Mouse (Mus musculus) cerebellum, postnatal 14 days (tissue): Measurements from ENCODE around the gene Atp5g2.
A peak's percentile ranks its signal among the peaks of the same experiment; 100 is the strongest.

Source experiments
- DNase-seq, 2 experiments: peaks; one replicate each; pipeline ENCODE4 v3.0.0; 2021; ENCODE audit warnings: mixed read lengths in 2 of 2

The Atp5g2 gene

GRCm38 (mm10) chr15:102672215-102673071, at the start of gene Atp5g2:
Gene Atp5g2, minus strand, starts transcription at chr15:102672352.
- DNase-seq = peak; percentile 63 to 66

DNA sequence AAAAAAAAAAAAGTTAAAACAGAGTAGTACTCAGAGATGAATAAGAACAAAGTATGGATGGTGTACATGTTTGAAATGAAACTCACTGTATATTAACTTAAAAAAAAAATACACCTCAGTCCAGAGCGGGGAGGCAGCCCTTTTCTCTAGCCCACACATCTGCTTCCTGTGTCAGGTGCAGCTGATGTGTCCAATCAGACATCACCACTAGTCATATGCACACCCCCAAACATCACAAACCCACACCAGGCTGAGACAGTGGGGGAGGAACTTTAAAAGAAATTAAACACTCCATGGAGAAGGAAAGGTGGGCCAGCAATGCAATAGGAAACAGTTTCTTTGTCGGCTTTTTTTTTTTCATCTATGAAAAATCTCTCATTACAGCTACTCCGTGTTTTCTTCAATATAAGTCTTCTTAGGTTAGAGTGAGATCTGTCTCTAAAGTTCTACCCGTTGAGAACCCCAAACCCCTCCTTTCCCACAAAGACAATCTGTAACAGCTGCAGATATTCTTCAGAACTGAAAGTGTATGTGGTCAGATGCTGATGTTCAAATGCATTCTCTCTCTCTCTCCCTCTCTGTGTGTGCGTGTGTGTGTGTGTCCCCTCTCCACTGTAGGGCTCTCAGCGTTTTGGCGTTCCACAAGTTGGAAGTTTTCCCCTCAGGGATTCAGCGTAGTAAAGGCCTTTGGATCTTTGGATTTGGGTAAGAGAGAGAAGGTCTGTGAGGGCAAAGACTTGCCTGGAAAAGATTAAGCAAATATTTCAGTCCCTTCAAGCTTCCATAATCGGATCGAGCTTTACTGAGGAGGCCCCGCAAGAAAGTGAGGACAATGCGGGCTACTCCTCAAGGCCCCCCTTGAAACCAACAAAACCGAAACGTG, 49.1 kb upstream of the Atp5g2 start:
- no peak for DNase-seq

DNA sequence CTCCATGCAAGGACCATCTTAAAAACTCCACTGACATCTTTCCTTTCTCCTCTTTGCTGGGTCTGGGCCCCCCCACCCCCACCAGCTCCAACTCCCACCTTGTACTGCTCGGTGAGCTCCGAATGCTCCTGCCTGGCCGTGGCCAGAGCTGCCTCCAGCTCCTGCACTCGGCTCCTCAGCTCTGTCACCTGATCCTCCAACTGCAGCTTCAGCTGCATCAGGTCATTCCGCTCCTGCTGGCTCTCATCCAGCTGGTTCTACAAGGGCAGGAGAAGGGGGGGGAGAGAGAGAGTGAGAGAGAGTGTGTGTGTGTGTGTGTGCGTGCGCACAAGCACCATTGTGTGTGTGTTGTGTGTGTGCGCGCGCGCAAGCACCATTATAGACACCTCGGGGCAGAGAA, 44.0 kb upstream of the Atp5g2 start:
- no peak for DNase-seq

DNA sequence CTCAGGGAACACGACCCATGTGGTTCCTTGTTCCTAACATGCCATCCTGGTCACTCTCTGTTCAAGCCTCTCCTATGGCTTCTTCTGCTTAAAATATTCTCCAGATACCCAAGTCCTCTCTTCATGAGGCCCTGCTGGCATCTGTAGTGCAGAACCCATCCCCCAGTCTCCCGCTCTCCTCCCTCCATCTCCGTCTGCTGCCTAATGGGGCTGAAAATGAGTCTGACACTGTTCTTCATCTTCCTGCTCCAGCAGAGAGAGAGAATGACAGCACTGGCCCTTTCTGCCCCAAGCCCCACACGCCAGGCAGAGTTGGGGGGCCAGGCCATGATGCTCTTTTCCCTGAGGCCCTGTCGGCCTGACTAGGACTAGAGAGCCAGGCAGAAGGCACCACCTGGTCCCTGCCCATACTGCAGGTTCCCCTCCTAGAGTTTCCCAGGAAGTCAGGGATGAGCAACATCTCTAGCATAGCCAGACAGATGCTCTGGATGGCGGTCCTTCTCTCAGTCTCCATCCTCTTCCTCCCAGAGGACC, 35.7 kb upstream of the Atp5g2 start:
- DNase-seq = no peak

DNA sequence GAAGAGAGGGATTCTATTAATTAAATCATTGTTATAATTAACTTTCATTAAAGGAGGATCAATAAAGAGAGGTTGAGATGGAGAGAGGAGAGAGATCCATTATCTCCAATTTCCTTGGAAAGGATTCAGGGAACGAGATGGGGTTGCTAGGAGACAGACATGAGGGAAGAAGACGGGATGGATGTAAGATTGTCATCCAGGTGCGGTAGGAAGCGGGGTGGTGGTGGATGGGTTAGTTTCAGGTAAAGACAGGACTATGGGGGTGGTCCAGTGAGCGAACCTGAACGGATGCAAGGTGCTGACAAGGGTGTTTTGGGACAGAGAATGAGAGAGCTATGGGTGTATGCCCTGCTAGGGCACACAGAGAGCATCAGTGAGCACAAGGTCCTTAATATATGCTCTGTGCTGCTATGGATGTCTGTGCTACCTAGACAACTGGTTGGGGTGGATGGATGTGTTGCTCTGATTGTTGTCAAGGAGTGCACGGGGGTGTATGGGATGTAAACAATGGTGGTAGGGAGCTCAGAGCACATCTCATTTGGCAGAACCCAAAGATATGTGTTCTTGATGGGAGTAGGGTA, 33.9 kb upstream of the Atp5g2 start:
- DNase-seq = no peak

- DNase-seq = peak; percentile 29 to 34
Measured at GRCm38 (mm10) chr15:102705226-102705894, 33.2 kb upstream of the Atp5g2 start.

DNA sequence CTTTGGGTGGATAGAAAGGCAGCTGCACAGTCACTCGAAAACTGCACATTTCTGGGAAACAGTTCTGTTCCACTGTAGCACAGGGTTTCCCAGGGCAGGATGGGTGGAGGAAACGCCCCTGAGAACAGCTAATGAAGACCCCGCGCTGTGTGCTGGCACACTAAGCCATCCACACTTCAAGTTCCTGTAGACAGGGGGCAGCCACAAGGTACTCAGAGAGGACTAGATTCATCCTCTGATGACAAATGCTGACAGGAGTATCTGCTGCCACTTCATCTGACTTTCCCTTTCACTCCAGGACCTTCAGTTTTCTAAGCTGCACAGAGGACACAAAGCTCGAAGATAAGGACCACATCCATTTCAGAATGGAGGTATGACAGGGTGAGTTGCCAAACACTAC, 32.7 kb upstream of the Atp5g2 start:
- DNase-seq = peak in 1 of 2 experiments; percentile 41

- no peak for DNase-seq
Measured at GRCm38 (mm10) chr15:102702972-102703371, 30.8 kb upstream of the Atp5g2 start.

DNA sequence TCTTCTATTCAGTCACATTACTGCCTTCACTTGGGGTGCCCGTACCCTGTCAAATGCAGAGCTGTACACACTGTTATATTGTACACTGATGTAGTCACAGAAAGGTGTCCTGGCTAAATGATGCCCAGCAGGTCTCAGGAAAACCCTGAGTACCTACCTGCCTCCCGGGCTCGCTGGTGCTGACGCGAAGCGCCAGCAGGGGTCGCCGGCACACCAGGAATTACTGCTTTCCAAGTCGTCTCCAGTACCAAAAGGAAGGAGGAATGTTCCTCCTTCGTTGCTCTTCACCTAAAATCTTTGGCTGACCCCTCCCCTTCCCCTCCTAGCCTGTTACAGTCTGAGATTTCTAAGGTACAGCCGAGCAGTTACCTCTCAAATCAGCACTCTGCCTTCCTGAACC, 26.0 kb upstream of the Atp5g2 start:
- peak; percentile 95 for DNase-seq

- DNase-seq = no peak
Measured at GRCm38 (mm10) chr15:102696899-102697298, 24.7 kb upstream of the Atp5g2 start.

GRCm38 (mm10) chr15:102693600-102693999, 21.4 kb upstream of the Atp5g2 start:
- DNase-seq = peak; percentile 94 to 95

GRCm38 (mm10) chr15:102692991-102693411, 20.8 kb upstream of the Atp5g2 start:
- DNase-seq = peak; percentile 89

GRCm38 (mm10) chr15:102692321-102692804, 20.2 kb upstream of the Atp5g2 start:
- peak; percentile 55 to 56 for DNase-seq

DNA sequence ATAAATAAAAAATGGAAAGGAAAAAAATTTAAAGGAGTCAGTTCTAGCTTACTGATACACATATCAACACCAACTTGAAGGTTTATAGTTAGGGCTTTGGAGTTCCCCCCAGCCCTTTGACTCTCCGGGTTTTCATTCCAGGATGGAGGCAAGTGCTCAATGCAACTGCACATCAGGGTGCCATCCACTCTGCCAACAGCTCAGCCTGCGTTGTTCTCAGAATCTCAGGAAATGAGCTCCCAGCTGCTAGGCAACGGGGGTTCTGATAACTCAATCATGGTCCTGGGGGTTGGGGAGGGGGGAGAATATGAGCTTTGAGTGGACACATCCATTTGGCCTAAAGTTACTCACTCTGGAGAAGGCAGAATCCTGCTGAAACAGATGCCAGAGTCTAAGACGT, 13.6 kb upstream of the Atp5g2 start:
- DNase-seq = peak; percentile 36 to 55

GRCm38 (mm10) chr15:102683670-102684069, 11.5 kb upstream of the Atp5g2 start:
- DNase-seq = peak; percentile 41 to 55

DNA sequence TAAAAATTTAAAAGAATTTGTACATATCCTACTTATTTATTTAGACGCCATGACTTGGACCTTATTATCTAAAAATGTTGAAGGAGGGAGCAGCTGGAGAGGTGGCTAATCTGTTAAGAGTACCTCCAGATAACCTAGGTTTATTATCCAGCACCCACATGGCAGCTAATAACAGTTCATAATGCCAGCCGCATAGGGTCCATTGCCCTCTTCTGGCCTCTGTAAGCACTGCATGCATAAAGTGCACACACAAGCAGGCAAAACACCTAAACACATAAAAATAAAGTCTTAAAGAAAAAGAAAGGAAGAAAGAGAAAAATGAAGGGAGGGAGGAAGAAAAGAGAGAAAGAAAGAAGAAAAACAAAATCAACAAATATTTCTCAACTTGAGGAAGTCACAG, 4.2 kb upstream of the Atp5g2 start:
- DNase-seq = peak in 1 of 2 experiments; percentile 38

DNA sequence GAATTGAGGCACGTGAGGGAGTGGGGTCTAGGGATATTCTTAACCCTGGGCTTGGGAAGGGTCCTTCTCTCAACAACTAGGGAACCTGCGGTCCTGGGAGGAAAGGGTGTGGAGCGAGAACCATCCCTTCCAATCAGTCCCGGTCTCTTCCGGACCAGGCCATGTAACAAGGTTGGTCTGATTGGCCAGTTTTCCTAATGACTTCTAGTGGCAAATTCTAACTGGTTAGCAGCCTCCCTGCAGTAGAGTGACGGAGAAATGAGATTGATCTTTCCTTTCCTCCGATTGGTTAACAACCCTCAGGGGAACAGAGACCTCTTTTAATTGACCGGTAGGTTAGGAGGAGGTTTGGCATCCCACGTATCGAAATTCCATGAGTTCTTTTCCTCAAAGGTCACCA, 1.4 kb upstream of the Atp5g2 start:
- DNase-seq = peak; percentile 45 to 59

DNA sequence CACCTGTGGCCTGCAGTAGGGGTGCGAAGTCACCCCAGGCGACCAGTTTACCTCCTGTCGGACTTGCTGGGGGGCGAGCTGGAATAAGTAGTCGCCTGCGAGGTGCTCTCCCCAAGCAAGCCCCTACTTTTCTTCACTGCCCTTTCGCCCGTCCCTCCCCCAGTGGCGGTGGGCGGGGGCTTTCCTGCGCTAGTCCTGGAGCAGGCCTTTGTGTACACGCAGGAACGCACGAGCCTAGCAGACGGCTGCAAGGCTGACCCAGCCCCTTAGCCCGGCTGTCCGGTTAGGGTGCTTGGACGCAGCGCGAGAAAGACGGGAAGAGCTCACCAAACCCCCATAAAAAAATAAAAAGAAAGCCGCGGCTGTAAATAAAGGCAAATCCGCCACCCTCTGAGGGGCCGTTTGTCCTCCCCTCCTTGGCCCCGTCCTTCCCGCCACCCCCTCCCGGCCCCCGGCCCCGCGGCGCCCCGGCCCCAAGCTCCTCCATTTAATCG, 384 bp downstream of the Atp5g2 start:
- DNase-seq = peak; percentile 87 to 90

- DNase-seq = peak; percentile 100
Measured at GRCm38 (mm10) chr15:102670767-102671575, 1.2 kb downstream of the Atp5g2 start.

- peak; percentile 41 to 55 for DNase-seq
Measured at GRCm38 (mm10) chr15:102670281-102670680, 1.9 kb downstream of the Atp5g2 start.

- DNase-seq = peak in 1 of 2 experiments; percentile 15
Measured at GRCm38 (mm10) chr15:102669571-102669970, 2.6 kb downstream of the Atp5g2 start.
